Mouse (Mus musculus) E14TG2a.4 (cell line): ENCODE results near the gene Scimp.

ENCODE experiments used
- CTCF ChIP-seq: conservative IDR thresholded peaks from 2 replicates; pipeline ENCODE4 v1.5.1; 2014; ENCODE audit warnings: low read length
- NANOG ChIP-seq: IDR thresholded peaks from 2 replicates; pipeline ENCODE4 v1.6.1; 2014; ENCODE audit warnings: borderline replicate concordance, low read length, mixed read lengths
- POU5F1 ChIP-seq: IDR thresholded peaks from 2 replicates; pipeline ENCODE4 v1.6.1; 2014; ENCODE audit warnings: low read length, borderline replicate concordance

DNA sequence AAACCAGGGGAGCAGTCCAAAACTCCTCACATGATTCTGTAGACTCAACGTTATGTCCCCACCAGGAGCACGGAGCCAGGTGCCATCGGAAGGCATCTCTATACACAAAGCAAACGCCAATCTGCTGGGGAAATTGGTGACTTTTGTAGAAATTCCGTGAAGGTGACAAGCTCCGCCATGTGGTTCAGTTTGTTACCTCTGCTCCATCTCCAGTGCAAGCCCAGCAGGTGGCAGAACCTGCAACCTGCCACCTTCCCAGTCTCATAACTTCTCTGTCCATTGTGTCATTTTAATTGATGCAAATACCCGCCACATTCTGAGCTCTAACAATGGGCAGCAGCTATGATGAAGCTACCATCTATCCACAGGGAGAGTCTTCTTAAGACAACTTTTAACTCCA, 57.4 kb downstream of the Scimp start:
- TF ChIP-seq CTCF (no peak), NANOG (no peak), POU5F1 (no peak)
